ENCODE assay signal across 7 mouse cellular contexts in the genomic region with DNA sequence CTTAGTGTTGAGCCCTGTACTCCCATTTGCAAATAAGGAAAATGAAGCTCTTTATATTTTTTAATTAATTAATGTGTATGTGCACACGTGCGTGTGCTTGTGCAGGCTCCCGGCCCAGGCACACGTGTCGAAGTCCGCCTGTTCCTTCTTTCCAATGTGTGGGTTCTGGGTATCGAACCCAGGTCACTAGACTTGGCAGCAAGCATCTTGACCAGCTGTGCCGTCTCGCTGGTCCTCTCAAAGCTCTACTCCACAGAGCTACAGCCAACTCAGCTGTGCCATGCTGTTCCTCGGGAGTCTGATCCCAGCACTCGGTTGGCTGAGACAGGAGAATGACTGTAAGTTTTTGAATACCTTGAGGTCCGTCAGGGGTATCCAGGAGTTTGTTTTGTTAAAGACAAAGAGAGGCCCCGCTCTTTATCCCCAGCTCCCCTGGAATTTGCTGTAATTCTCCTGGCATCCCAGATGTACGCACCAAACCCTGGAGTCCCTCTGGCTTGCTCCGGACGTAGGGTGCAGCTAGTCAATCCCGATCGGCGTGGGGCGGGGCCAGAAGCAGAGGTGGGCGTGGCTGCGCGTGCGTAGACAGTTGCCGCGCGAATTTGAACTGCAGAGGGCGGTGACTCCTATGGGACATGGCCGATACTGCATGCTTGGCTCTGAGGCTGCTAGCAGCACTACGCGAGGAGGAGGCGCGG. TPM values are rescaled to one million over a fixed set of nuclear protein-coding genes. Genes with fewer than 3 reads are reported as not detected.
DNase-seq lines count a peak whose midpoint lies in the region; ATAC-seq and TF ChIP-seq lines count a peak whose summit lies in the region.

Gene Ankle1, plus strand, starts transcription at position 610 of the 698 bp plus-strand sequence.

- intact Hi-C loops in left cerebral cortex, postnatal 4 days (cut with DNase I): no loop called here

- peak; percentile 98 for DNase-seq in adrenal gland, adult 2 months
- DNase-seq in embryo, embryonic 11.5 days (ENCODE audit: low read depth, low spot score): peak; percentile 91
- DNase-seq in gastrocnemius, postnatal 4 days (ENCODE audit: low spot score in 2 of 2): peak; percentile 93 to 95
- DNase-seq in left cerebral cortex, postnatal 4 days: peak; percentile 96

- peak within 1 kb of the TSS; percentile 98 for H3K4me2 ChIP-seq in intestine, postnatal 0 days (replicated peaks; ENCODE audit: low read depth)
- peak within 1 kb of the TSS; percentile 83 for H3K4me2 ChIP-seq in midbrain, embryonic 12.5 days (replicated peaks)

- peak; percentile 70; the same call in 1 of the 2 replicates for TF ChIP-seq POLR2A in small intestine, adult 2 months (IDR thresholded peaks at IDR 0.05; ENCODE audit: low read depth, low read length)

- H3K27me3 ChIP-seq in intestine, postnatal 0 days (replicated peaks; ENCODE audit: control insufficient read depth, insufficient read depth, low read length): no peaks in the 10 kb centered on the region
- no peaks in the 10 kb centered on the region for H3K27me3 ChIP-seq in midbrain, embryonic 12.5 days
- no peaks in the 10 kb centered on the region for H3K27me3 ChIP-seq in small intestine, adult 2 months (ENCODE audit: control insufficient read depth, insufficient read depth, low read length)

- no peak within 1 kb of the TSS; the same call in 1 of the 2 replicates for H3K27ac ChIP-seq in intestine, postnatal 0 days (ENCODE audit: low read depth, low read length)
- H3K27ac ChIP-seq in midbrain, embryonic 12.5 days (replicated peaks): peak within 1 kb of the TSS; percentile 63
- H3K27ac ChIP-seq in small intestine, adult 2 months (ENCODE audit: insufficient read depth, low read depth, low read length): no peak within 1 kb of the TSS

- H3K4me3 ChIP-seq in intestine, postnatal 0 days (ENCODE audit: low read depth, low read length): peak within 1 kb of the TSS; percentile 59
- peak within 1 kb of the TSS; percentile 65 for H3K4me3 ChIP-seq in midbrain, embryonic 12.5 days
- H3K4me3 ChIP-seq in small intestine, adult 2 months (ENCODE audit: low read depth, low read length): peak within 1 kb of the TSS; percentile 68

- H3K36me3 ChIP-seq in intestine, postnatal 0 days (ENCODE audit: control insufficient read depth, insufficient read depth): peaks cover 12% of the 10 kb centered on the region; the same call in 1 of the 2 replicates
- peaks cover 39% of the 10 kb centered on the region for H3K36me3 ChIP-seq in midbrain, embryonic 12.5 days
- 0 out of 2 replicates have a peak, but pooled peaks cover 2% of the 10 kb centered on the region for H3K36me3 ChIP-seq in small intestine, adult 2 months (ENCODE audit: control insufficient read depth, insufficient read depth, low read length)

- H3K4me1 ChIP-seq in intestine, postnatal 0 days (replicated peaks; ENCODE audit: control insufficient read depth, insufficient read depth, low read length): 0 out of 2 replicates have a peak, but pooled peaks cover 4% of the 10 kb centered on the region
- H3K4me1 ChIP-seq in midbrain, embryonic 12.5 days: peaks cover 25% of the 10 kb centered on the region
- H3K4me1 ChIP-seq in small intestine, adult 2 months (ENCODE audit: control insufficient read depth, insufficient read depth, insufficient read length, low read length): peaks cover 36% of the 10 kb centered on the region

- H3K9me3 ChIP-seq in intestine, postnatal 0 days (ENCODE audit: control insufficient read depth): no peaks in the 10 kb centered on the region
- H3K9me3 ChIP-seq in midbrain, embryonic 12.5 days: no peaks in the 10 kb centered on the region

- peak within 1 kb of the TSS; percentile 58 for H3K9ac ChIP-seq in intestine, postnatal 0 days (ENCODE audit: low read depth, low read length)
- H3K9ac ChIP-seq in midbrain, embryonic 12.5 days (replicated peaks): peak within 1 kb of the TSS; percentile 66

- WGBS in intestine, postnatal 0 days: 14% methylated on average over 33 of the region's 33 CpGs
- 17% methylated on average over 33 of the region's 33 CpGs for WGBS in midbrain, embryonic 12.5 days
- WGBS in small intestine, adult 2 months: 9% methylated on average over 33 of the region's 33 CpGs

- ATAC-seq in intestine, postnatal 0 days: peak; percentile 80
- peak; percentile 88 for ATAC-seq in midbrain, embryonic 12.5 days (ENCODE audit: low FRiP score, low read depth)

- TF ChIP-seq CTCF in intestine, postnatal 0 days (IDR thresholded peaks at IDR 0.05; ENCODE audit: low read depth): peak; percentile 84
- peak; percentile 46; the same call in 1 of the 2 replicates for TF ChIP-seq CTCF in small intestine, adult 2 months (IDR thresholded peaks at IDR 0.05; ENCODE audit: extremely low read depth, insufficient read length, insufficient replicate concordance, low read depth, low read length)

RNA-seq across cellular contexts. Expression of gene Ankle1, which starts in this region (rescaled TPM):
- total RNA-seq in adrenal gland, adult 2 months (2021): under 1 TPM; 0.48 to 0.58 TPM
- 3.4 and 4.2 TPM in 2 replicates for polyA plus RNA-seq in adrenal gland, adult 2 months (2012; rRNA removed)
- 1 to 10 TPM; 6.0 to 7.1 TPM for total RNA-seq in gastrocnemius, postnatal 4 days (2021)
- polyA plus RNA-seq in intestine, postnatal 0 days (2015; fragmentation: Nextera tagmentation; extraction: Ambion mirVana): 2.8 and 4.4 TPM in 2 replicates
- total RNA-seq in left cerebral cortex, postnatal 4 days (2021): 1 to 10 TPM; 2.3 to 3.2 TPM
- polyA plus RNA-seq in midbrain, embryonic 12.5 days (2016; fragmentation: Nextera tagmentation; extraction: Ambion mirVana): 34.8 and 39.1 TPM in 2 replicates
- 12.6 and 13.8 TPM in 2 replicates for polyA plus RNA-seq in small intestine, adult 2 months (2012; rRNA removed)
